Mouse (Mus musculus) heart, embryonic 16.5 days (tissue): Measurements from ENCODE around the gene St6galnac1. TPM values are rescaled to one million over a fixed set of nuclear protein-coding genes. Genes with fewer than 3 reads are reported as not detected.
"Not testable (repeated sequence)": the region's sequence is repeated elsewhere in the genome, so short reads cannot be mapped to it uniquely, and the experiment has no call there.

Experiments
- ATAC-seq: fragments of 200-750 bp; cut with Nextera tagmentation; replicated peaks from 2 replicates; pipeline ENCODE4 v1.8.0; 2017; ENCODE audit warnings: moderate number of reproducible peaks; ENCODE audit not compliant: insufficient read depth, low FRiP score; ENCODE audit errors: extremely low read depth
- H3K27ac ChIP-seq: fragments of 300-500 bp; sonication (generic); 2 replicates; pipeline ENCODE4 v1.5.1; 2014; ENCODE audit warnings: mild to moderate bottlenecking, low read length, control low read depth, moderate library complexity
- H3K27me3 ChIP-seq: fragments of 300-500 bp; sonication (generic); 2 replicates; pipeline ENCODE4 v1.6.1; 2014; ENCODE audit warnings: low read length, mixed read lengths; ENCODE audit not compliant: control insufficient read depth, insufficient read depth
- H3K36me3 ChIP-seq: fragments of 300-500 bp; sonication (generic); 2 replicates; pipeline ENCODE4 v1.6.1; 2014; ENCODE audit not compliant: control insufficient read depth, insufficient read depth
- H3K4me1 ChIP-seq: fragments of 300-500 bp; sonication (generic); 2 replicates; pipeline ENCODE4 v1.6.1; 2014; ENCODE audit warnings: low read length, mixed read lengths; ENCODE audit not compliant: control insufficient read depth, insufficient read depth
- H3K4me2 ChIP-seq: fragments of 300-500 bp; sonication (generic); 2 replicates; pipeline ENCODE4 v1.6.1; 2014; ENCODE audit warnings: low read depth, mild to moderate bottlenecking, control low read depth, low read length
- H3K4me3 ChIP-seq: fragments of 300-500 bp; sonication (generic); 2 replicates; pipeline ENCODE4 v1.5.1; 2014; ENCODE audit warnings: mild to moderate bottlenecking, control low read depth, low read length
- H3K9ac ChIP-seq: fragments of 300-500 bp; sonication (generic); 2 replicates; pipeline ENCODE4 v1.6.1; 2014; ENCODE audit warnings: low read length, control low read depth
- H3K9me3 ChIP-seq: fragments of 300-500 bp; sonication (generic); replicated peaks from 2 replicates; pipeline ENCODE4 v1.6.1; 2016; ENCODE audit warnings: low read length; ENCODE audit not compliant: control insufficient read depth
- WGBS: fragments of 180-500 bp; shearing (Covaris S2); extraction: QIAGEN DNeasy Blood & Tissue Kit; methylation state at CpG from one replicate; pipeline ENCODE4 v1.1.7; 2014; 5-methylcytosine and 5-hydroxymethylcytosine counted together
- polyA plus RNA-seq: library from polyadenylated mRNA; unstranded; fragments of >200 nt; fragmentation: Nextera tagmentation; extraction: Ambion mirVana; gene quantifications from 2 replicates; pipeline ENCODE4 v1.2.1, GENCODE M21; 2015

Gene St6galnac1
- not detected in 2 replicates for polyA plus RNA-seq

DNA sequence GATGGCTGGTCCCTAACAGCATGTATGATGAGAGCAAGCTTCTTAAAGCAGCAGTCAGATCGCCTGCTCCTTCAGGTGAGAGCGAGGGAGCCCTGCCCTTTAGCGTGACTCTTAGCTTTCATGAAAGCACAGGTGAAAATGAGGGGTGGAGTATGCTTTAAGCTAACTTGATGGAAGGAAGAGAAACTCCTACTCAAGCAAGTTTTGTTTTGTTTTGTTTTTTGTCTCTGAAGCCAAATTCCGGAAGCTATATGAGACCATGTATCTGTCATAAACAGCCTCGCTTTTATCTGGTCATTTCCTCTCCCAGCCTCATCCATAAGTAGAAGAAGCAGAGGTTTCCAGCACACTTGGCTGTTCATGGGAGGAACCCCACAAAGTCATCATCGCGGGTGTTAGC is at the start of gene St6galnac1:
St6galnac1 (minus strand) TSS at position 101 of the 400 bp plus-strand sequence.
- Histone ChIP-seq H3K27ac (no peak within 1 kb of the TSS), H3K4me1 (no peaks in the 10 kb centered on the region), H3K36me3 (no peaks in the 10 kb centered on the region), H3K9me3 (no peaks in the 10 kb centered on the region), H3K9ac (no peak within 1 kb of the TSS), H3K4me2 (no peak within 1 kb of the TSS), H3K27me3 (no peaks in the 10 kb centered on the region), H3K4me3 (no peak within 1 kb of the TSS)
- ATAC-seq: no peak
- WGBS: 78% methylated on average over 7 of the region's 7 CpGs

DNA sequence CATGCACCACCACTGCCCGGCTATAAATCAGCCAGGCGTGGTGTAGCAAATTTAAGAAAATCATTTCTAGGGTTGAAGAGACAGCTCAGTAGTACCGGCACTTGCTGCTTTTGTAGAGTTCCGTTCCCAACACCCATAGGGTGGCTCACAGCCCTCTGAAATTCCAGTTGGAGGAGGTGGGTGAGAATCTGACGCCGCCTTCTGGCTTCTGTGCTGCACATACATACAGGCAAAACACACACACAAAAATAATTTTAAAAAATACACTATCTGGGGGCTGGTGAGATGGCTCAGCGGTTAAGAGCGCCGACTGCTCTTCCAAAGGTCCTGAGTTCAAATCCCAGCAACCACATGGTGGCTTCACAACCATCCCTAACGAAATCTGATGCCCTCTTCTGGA is 48.6 kb upstream of the St6galnac1 start:
- not testable (repeated sequence) for H3K4me3 ChIP-seq, H3K27ac ChIP-seq, ATAC-seq, H3K9me3 ChIP-seq, H3K9ac ChIP-seq, H3K4me2 ChIP-seq, H3K27me3 ChIP-seq, H3K36me3 ChIP-seq
- H3K4me1 ChIP-seq: peaks cover 46% of the 10 kb centered on the region
- 95% methylated on average over 10 of the region's 10 CpGs for WGBS

DNA sequence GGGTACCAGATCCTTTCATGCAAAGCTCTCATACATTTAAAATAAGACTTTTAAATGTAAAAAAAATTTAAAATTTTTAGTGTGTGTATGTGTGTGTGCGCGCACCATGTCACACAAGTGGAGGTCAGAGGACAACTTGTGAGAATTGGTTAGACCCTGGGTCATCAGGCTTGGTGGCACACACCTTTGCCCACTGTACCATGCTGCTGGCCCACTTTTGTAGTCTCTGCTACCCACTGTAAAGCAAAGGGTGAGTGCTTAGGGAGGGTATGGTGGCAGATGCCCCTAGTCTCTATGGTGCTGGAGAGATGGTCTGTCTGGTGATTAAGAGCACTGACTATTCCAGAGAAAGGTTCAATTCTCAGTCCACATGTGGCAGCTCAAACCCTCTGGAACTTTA is 47.9 kb upstream of the St6galnac1 start:
- no peak overlapping the region for H3K27ac ChIP-seq
- peaks cover 45% of the 10 kb centered on the region for H3K4me1 ChIP-seq
- H3K9me3 ChIP-seq: no peaks in the 10 kb centered on the region
- H3K27me3 ChIP-seq: no peaks in the 10 kb centered on the region
- H3K36me3 ChIP-seq: no peaks in the 10 kb centered on the region
- H3K4me3 ChIP-seq: no peak overlapping the region
- WGBS: 87% methylated on average over 2 of the region's 2 CpGs
- ATAC-seq: no peak
- H3K4me2 ChIP-seq: no peak overlapping the region
- no peak overlapping the region for H3K9ac ChIP-seq

- peak overlapping the region; percentile 4; the same call in 1 of the 2 replicates for H3K4me2 ChIP-seq
- H3K27me3 ChIP-seq: no peaks in the 10 kb centered on the region
- ATAC-seq: no peak
- peak overlapping the region; percentile 58 for H3K27ac ChIP-seq
- H3K4me3 ChIP-seq: no peak overlapping the region
- no peaks in the 10 kb centered on the region for H3K9me3 ChIP-seq
- peaks cover 42% of the 10 kb centered on the region for H3K4me1 ChIP-seq
- no peaks in the 10 kb centered on the region for H3K36me3 ChIP-seq
- 82% methylated on average over 10 of the region's 10 CpGs for WGBS
- H3K9ac ChIP-seq: peak overlapping the region; percentile 27; the same call in 1 of the 2 replicates
These were observed 47.3 kb upstream of the St6galnac1 start for GRCm38 (mm10) chr11:116822626-116823025.

DNA sequence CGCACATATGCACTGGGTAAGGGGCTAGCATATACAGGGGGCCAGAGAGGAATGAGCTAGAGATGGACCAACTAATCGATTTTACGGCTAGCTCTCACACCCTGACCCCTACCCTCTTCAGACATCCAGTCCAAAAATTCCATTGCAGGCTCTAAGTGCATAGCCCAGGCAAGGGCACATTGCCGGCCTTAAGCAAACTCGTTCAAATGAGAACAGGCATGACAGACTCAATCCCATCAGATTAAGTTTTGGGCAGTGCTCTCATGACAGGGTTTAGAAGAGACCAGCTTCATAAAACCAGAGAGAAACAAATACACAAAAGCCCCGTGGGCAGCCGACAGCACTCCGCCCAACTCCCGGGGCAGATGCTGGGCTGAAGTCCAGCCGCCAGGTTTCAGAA is 46.9 kb upstream of the St6galnac1 start:
- Histone ChIP-seq H3K4me2 (peak overlapping the region; percentile 4), H3K27me3 (no peaks in the 10 kb centered on the region), H3K9ac (peak overlapping the region; percentile 27), H3K4me1 (peaks cover 42% of the 10 kb centered on the region), H3K9me3 (no peaks in the 10 kb centered on the region), H3K4me3 (no peak overlapping the region), H3K27ac (peak overlapping the region; percentile 58), H3K36me3 (no peaks in the 10 kb centered on the region)
- 55% methylated on average over 10 of the region's 10 CpGs for WGBS
- no peak for ATAC-seq

- Histone ChIP-seq H3K4me2 (peak overlapping the region; percentile 4), H3K9me3 (no peaks in the 10 kb centered on the region), H3K36me3 (no peaks in the 10 kb centered on the region), H3K27ac (peak overlapping the region; percentile 84), H3K27me3 (no peaks in the 10 kb centered on the region), H3K4me3 (no peak overlapping the region), H3K4me1 (peaks cover 41% of the 10 kb centered on the region), H3K9ac (peak overlapping the region; percentile 42)
- ATAC-seq: peak; percentile 76
- WGBS: 22% methylated on average over 13 of the region's 13 CpGs
These were observed 46.0 kb upstream of the St6galnac1 start for GRCm38 (mm10) chr11:116821057-116821940.

DNA sequence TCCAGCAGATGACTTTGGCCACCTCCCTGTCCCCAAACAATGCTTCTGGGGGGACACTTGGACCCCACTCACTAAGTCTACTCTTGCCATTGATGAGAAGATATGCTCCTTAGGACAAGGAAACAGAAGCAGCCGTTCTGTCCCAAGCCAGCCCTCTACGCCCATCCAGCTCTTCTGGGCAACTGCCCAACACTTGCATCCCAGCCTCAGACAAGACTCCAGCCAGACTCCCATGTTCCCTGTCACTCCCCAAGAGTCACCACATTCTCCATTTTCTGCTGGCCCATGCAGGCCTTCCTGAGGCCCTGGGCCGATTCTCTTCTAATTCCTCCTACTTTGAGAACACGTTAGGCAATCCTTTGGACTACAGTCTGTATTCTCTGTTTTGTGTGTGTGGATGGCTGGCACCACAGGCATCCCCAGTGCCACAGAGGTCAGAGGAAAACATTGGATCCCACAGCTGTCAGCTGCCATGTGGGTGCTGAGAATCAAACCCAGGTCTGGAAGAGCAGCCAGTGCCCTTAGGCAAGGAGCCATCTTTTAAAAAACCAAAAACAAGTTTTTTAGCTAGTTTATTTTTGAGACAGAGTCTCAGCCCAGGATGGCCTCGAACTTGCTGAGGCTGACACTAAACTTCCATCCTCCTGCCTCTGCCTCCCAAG is 44.8 kb upstream of the St6galnac1 start:
- H3K27ac ChIP-seq: peak overlapping the region; percentile 84
- no peak overlapping the region for H3K9ac ChIP-seq
- no peaks in the 10 kb centered on the region for H3K9me3 ChIP-seq
- H3K4me2 ChIP-seq: no peak overlapping the region
- 70% methylated on average over 5 of the region's 5 CpGs for WGBS
- H3K36me3 ChIP-seq: no peaks in the 10 kb centered on the region
- H3K4me1 ChIP-seq: peaks cover 45% of the 10 kb centered on the region
- ATAC-seq: no peak
- H3K27me3 ChIP-seq: no peaks in the 10 kb centered on the region
- no peak overlapping the region for H3K4me3 ChIP-seq

- Histone ChIP-seq H3K27me3 (no peaks in the 10 kb centered on the region), H3K9ac (no peak overlapping the region), H3K36me3 (no peaks in the 10 kb centered on the region), H3K9me3 (no peaks in the 10 kb centered on the region), H3K4me1 (peaks cover 58% of the 10 kb centered on the region), H3K27ac (no peak overlapping the region), H3K4me3 (no peak overlapping the region), H3K4me2 (no peak overlapping the region)
- WGBS: 46% methylated on average over 8 of the region's 8 CpGs
- no peak for ATAC-seq
These were observed 43.4 kb upstream of the St6galnac1 start for GRCm38 (mm10) chr11:116818722-116819121.

- H3K9me3 ChIP-seq: no peaks in the 10 kb centered on the region
- no peak overlapping the region for H3K9ac ChIP-seq
- no peak for ATAC-seq
- H3K36me3 ChIP-seq: no peaks in the 10 kb centered on the region
- H3K27ac ChIP-seq: no peak overlapping the region
- no peaks in the 10 kb centered on the region for H3K27me3 ChIP-seq
- H3K4me3 ChIP-seq: no peak overlapping the region
- 92% methylated on average over 5 of the region's 5 CpGs for WGBS
- H3K4me1 ChIP-seq: peaks cover 67% of the 10 kb centered on the region
- no peak overlapping the region for H3K4me2 ChIP-seq
These were observed 42.3 kb upstream of the St6galnac1 start for GRCm38 (mm10) chr11:116817567-116817966.
